Mouse (Mus musculus) liver (tissue): ENCODE results near the gene Cdc42.

Experiments used
- DNase-seq: peaks from one replicate; pipeline ENCODE4 v3.0.0-alpha.2; 2020; ENCODE audit warnings: mixed read lengths

Cdc42 gene

DNA sequence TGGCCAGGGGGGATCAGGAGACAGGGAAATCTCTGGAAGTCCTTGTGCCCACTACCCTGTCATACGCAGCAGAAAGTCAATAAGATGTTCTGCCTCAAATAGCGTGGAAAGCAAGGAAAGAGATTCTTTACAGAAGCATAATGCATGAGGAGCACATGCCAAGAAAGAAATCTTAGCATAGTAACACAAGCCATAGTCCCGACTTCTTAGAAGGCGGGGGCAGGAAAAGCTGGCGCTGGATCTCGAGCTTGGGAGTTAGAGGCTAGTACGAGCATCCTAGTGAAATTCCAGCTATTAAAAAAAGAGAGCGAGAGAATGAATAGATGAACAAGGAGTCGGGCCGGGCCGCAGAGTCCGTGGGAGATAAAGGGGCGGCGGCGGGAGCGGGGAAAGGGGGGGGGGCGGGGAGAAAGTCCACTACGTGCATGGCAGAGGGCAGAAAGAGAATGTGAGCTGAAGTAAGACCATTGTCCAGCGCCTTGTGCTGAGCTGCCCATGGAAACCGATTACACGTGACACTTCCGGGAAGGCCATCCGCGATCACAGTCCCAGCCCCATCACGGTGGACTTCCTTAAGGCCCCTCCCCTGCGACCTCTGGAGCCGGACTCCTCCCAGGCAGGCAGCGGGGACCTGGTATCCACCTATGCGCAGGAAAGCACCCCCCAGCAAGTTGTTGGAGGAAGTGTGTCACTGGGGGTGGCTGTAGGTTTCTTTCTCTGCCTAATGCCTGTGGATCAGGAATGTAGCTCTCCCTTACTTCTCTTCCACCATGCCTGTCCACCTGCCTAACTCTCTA lies 12.6 kb upstream of the Cdc42 start:
- DNase-seq: peak; percentile 63

DNA sequence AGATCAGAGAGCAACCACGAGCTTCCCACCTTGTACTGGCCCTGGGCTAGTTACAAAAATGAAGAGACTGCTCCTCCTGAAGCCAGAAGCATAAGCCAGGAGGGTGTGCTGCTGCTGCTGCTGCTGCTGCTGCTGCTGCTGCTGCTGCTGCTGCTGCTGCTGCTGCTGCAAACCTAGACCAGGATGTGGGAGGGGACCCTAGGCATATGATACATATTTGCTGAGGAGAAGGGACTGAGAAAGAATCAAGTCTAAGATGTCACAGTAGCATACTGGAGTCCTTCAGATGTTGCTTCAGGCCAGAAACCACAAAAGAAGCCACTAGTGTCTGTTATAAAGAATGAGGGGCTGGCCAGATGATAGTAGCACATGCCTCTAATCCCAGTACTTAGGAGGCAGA lies 10.7 kb upstream of the Cdc42 start:
- no peak for DNase-seq

- no peak for DNase-seq
Observed at GRCm38 (mm10) chr4:137367275-137368088, 10.0 kb upstream of the Cdc42 start.

DNA sequence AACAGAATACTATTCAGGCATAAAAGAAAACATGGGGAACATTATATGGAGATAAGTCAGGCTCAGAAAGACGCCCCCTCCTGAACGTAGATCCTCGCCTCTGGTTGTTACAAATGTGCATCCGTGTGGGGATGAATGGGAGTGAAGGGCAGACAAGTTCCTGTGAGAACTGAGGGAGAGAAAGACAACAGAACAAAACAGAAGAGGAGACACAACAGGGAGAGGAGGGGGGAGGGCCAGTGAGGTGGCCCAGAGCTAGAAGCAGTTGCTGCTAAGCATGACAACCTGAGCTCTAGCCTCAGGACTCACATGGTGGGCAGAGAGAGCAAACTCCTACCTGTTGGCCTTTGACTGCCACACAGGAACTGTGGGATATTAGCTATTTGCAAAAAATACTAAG lies 8.6 kb upstream of the Cdc42 start:
- no peak for DNase-seq

DNA sequence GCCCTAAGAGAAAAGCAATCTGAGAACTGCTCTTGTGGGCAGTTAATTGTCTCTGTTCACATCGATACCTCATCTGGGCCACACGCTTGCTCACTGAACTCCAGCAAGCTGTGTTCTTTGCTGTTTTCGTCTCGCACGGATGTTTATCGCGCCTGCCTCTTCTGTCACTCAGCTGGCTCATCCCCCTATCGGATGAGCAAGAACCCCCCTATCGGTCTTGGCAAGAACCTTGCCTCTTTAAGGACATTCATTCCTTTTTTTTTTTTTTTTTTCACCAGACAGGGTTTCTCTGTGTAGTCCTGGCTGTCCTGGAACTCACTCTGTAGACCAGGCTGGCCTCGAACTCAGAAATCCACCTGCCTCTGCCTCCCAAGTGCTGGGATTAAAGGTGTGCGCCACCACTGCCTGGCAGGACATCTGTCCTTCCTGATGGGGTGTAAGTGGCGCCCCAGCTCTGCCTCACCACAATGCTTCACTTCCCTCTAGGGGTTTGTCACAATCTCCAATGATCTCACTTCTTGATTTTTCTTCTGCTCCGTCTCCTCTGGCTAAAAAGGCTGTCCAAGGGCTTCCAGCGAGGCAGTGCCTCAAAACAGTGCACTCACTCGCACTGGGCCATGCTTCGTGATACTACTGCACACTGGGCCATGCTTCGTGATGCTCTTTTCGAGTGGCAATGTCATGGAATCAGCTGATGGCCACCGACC lies 8.0 kb upstream of the Cdc42 start:
- no peak for DNase-seq

DNA sequence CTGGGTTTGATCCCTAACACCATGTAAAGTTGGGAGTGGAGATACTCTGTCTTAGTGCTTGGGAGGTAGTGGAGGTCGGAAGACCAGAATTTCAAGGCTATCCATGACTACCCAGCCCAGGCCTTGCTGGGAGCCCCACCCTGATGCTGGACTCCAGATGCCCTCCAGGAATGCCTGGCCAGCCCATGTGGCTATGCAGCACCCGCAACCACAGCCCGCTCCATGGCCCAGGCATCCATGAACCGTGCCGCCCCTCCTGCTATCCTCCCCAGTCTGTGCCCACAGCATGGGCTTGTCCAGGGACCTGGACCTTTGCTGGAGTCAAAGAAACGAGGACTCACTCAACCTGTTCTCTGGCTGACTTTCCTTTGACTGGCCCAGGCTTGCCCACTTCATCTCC lies 7.3 kb upstream of the Cdc42 start:
- DNase-seq: no peak

GRCm38 (mm10) chr4:137360996-137361395 lies 3.5 kb upstream of the Cdc42 start:
- DNase-seq: no peak

GRCm38 (mm10) chr4:137358291-137359002 lies 927 bp upstream of the Cdc42 start:
- peak; percentile 25 for DNase-seq

GRCm38 (mm10) chr4:137356674-137357510 lies 628 bp downstream of the Cdc42 start:
- DNase-seq: peak; percentile 70

GRCm38 (mm10) chr4:137350627-137351026 lies 6.9 kb downstream of the Cdc42 start:
- DNase-seq: no peak

DNA sequence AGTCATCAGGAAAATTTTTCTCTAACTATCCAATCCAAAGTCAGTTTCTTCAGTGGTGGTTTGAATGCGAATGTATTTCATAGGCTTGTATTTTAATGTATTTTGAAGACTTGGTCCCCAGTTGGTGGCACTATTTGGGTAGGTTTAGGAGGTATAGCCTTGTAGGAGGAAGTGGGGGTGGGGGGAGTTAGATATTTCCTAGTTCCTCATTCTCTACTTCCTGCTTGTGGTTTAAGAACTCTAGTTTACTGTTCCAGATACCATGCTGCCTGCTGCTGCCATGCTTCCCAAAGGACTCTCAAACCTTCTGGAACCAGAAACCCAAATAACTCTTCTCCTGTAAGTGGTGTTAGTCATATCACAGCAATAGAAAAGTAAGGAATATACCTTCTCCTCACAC lies 11.7 kb downstream of the Cdc42 start:
- DNase-seq: no peak

DNA sequence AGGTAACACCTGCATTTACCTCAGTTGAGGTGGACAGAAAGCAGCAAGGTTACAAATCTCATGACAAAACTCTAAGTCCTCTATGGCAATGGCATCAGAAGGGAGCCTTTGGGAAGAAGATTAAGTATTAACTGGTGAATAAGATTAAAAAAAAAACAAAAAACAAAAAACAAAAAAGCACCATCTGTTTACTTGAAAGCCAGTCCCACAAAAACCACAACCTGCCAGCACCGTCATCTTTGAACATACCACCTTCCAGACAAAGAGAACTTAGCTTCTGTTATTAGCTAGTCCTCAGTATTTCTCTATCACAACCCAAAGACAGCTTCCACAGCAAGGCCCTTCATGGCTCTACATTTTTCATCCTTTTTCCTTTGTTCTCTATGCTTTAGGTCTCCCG lies 12.4 kb downstream of the Cdc42 start:
- no peak for DNase-seq

- no peak for DNase-seq
Observed at GRCm38 (mm10) chr4:137342816-137343215, 14.7 kb downstream of the Cdc42 start.

DNA sequence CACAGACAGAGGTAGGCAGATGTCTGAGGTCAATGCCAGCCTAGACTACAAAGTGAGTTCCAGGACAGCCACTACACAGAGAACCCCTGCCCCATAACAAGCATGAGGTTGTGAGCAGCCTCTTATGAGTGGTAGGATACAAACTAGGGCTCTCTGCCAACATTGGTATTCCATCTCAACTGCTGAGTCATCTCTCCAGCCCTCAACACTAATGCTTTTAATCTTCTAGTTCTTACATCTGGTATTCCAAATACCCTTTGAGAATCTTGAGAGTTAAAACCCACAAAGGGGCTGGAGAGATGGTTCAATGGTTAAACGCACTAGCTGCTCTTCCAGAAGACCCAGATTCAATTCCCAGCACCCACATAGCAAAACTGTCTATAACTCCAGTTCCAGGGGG lies 18.1 kb downstream of the Cdc42 start:
- no peak for DNase-seq

- DNase-seq: no peak
Observed at GRCm38 (mm10) chr4:137336468-137336867, 21.1 kb downstream of the Cdc42 start.

- DNase-seq: no peak
Observed at GRCm38 (mm10) chr4:137332051-137332450, 25.5 kb downstream of the Cdc42 start.

GRCm38 (mm10) chr4:137326494-137326893 lies 31.0 kb downstream of the Cdc42 start:
- no peak for DNase-seq

DNA sequence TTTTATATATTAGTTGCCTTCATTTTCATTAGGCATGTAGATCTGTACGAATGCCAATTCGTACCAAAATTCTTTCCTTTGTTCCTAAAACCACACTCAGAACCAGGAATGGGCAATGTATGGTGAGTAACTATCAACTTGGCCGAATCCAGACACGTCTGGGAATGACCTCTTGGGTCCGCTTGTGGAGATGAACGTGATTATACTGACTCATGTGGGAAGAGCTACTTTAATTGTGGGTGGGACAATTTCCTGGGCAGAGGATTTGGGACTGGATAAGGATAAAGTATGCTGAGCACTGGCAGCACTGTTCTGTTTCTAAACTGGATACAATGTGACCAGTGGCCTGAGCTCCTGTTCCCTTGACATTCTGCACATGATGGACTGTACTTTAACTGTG lies 32.6 kb downstream of the Cdc42 start:
- DNase-seq: no peak

GRCm38 (mm10) chr4:137316027-137316770 lies 41.3 kb downstream of the Cdc42 start:
- no peak for DNase-seq

GRCm38 (mm10) chr4:137315061-137315460 lies 42.5 kb downstream of the Cdc42 start:
- no peak for DNase-seq

DNA sequence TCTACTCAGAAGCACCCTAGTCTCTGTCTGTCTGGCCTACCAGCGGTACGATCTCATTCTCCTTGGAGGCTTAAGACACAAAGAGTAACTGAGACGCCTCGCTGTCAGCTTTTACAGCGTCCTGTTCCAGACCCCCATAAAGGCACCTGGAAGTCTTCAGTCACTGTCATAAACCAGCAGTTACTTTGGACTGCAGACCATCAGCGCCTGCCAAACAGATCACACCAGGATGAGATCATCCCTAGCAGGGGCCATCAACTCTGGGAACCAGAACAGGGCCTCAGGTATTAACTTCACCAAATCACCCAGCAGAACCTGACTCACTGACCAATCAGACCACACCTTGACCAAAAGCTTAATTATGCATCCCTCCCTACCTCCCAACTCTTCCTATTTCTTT lies 43.0 kb downstream of the Cdc42 start:
- DNase-seq: no peak
